Mouse (Mus musculus) left cerebral cortex, postnatal 36 days (tissue): ENCODE results near the gene Nrp1. TPM values are rescaled to one million over a fixed set of nuclear protein-coding genes. Genes with fewer than 3 reads are reported as not detected.

ENCODE experiments used
- DNase-seq, 2 experiments: peaks; one replicate each; pipeline ENCODE4 v3.0.0; 2021 to 2022; ENCODE audit warnings: low spot score in 2 of 2, mixed read lengths in 1 of 2
- intact Hi-C: fragments of 180-260 bp; cut with DNase I; formaldehyde crosslinking; loops from one replicate; pipeline ENCODE4 v1.15.1; 2025
- total RNA-seq, 2 experiments: library from RNA; stranded (reverse); gene quantifications; 2 replicates each; pipeline ENCODE4 v1.2.3; 2021

The Nrp1 gene
- total RNA-seq, 2 experiments from 2014 or later = 25.1 to 25.3 TPM

DNA sequence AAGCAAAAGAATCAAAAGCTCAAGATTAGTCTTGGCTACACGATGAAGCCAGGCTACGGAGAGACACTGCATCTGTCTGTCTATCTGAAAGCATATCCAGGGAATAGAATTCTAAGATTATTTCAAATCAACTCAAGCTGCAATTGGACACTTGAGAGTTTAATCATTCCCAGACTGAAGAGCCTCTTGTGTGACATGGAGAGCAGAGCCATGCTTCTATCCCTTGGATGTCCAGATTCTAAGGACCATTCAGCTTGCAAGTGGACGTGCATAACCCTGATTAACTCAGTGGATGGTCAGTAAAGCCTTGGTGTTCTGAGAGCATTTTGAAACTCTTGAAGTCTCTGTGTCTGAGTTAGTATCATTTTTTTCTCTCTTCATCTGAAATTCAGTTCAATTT is 95.6 kb downstream of the Nrp1 start:
- intact Hi-C loops = no loop called here

DNA sequence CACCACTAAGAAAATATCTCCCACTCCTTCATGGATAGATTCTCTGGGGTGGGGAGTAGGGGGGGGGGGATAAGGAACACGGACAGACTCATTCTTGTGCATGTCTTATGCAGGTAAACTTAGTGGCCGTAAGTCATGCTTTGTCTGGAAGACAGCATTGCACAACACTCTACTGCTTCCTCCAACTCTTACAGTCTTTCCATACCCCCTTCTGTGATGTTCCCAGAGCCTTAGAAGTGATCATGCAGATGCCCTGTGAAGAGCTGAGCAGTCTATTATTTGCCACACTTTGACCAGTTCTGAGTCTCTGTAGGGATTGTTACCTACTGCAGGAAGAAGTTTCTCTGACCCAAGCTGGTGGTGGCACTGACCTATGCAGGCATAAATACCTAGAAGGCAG is 98.9 kb downstream of the Nrp1 start:
- intact Hi-C loops = no loop called here
- DNase-seq = no peak

More for the DNA sequence above, 95.6 kb downstream of the Nrp1 start:
- DNase-seq = no peak

DNA sequence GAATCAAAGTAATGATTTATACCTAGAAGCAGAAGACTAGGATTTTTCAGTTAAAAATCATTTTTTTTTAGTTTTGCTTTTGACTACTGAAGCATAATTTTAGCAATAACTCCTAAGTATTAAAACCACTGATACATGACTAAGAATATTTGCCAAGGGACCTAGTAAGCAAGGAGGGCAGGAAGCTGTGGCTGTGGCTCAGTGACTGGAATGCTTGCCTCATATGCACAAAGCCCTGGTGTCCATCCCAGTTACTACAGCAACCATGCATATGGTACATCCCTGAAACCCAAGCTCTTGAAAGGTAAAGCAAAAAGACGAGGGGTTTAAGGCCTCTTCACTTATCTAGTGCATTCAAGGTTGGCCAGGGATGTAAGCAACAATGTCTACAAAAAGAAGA is 101.3 kb downstream of the Nrp1 start:
- intact Hi-C loops = no loop called here
- DNase-seq = no peak

DNA sequence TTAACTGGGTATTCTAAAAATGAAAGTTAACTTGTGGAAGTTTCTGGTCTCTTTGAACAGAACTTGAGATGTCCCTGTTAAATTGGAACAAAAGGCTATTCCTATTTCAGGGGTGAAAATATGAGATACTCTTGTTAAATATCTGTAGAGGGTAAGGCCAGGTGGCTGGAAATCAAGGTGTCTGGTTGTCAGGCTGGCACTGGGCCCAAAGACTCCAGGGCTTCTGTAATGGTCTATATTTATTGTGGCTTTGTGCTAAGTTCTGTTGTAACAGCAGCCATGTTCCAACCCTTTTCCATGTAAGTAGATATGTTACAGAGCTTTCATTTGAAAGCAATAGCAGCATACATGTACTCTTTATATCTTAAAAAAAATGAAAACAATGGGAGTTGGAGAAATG is 103.3 kb downstream of the Nrp1 start:
- no peak for DNase-seq
- intact Hi-C loops = no loop called here

DNA sequence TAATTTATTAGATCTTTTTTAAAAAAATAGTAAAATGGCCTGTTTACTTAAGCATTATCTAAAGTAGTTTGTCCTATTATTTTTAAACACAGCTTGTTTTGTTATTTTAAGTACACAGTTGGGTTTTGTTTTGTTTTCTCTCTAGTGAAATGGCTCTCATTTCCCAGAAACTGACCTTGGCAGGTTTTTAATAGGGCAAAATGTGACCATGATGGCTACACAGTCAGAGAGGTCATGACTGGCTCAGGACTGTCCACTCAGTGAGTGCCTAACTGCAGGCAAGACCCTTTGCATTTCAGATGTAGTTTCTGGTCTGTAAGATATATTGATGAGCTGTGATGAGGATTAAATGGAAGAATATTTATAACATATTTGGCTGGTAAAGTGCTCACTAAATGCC is 104.8 kb downstream of the Nrp1 start:
- intact Hi-C loops = no loop called here

DNA sequence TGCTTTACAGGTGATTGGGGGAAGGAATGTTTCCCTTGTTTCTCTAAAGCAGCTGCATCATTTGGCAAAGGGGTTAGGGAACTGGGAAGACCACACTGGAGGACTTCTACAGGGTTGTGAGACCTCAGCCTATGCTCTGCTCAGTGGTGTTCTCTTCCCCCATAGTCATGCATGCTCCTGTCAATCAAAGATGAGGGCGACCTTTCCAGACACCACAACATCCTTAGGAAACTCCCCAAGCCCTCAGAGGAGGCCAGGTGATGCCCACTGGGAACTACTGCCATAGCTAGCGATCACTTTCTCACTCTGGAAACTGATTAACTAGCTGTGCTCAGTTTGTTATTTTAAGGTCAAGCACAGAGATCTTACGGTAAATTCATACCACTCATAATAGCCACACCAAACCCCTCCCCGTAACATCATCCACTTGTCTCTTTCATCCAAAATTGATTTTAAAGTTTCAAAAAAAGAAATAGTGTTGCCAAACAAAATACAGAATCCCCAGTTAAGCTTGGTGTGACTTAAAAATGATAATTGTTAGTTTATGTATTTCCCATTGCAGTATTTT is 105.7 kb downstream of the Nrp1 start:
- no peak for DNase-seq
- intact Hi-C loops = no loop called here

More for the DNA sequence above, 104.8 kb downstream of the Nrp1 start:
- no peak for DNase-seq

DNA sequence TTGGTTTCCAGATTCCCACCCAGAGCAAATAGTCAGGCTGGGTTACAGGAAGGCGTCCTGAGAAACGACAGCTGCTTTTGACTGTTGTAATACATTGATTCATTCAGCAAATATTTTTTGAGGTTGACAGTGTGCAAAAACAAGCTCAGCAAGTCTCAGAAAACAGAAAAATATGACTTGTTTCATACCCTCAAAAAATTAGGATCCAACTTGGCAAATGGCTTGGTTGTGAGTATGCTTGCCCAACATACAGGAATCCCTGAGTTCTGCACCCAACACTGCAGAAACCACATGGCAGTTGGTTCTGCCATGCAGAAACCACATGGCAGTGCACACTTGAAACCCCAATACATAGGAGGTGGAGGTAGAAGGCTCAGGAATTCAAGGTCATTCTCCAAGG is 107.1 kb downstream of the Nrp1 start:
- DNase-seq = no peak
- intact Hi-C loops = no loop called here

DNA sequence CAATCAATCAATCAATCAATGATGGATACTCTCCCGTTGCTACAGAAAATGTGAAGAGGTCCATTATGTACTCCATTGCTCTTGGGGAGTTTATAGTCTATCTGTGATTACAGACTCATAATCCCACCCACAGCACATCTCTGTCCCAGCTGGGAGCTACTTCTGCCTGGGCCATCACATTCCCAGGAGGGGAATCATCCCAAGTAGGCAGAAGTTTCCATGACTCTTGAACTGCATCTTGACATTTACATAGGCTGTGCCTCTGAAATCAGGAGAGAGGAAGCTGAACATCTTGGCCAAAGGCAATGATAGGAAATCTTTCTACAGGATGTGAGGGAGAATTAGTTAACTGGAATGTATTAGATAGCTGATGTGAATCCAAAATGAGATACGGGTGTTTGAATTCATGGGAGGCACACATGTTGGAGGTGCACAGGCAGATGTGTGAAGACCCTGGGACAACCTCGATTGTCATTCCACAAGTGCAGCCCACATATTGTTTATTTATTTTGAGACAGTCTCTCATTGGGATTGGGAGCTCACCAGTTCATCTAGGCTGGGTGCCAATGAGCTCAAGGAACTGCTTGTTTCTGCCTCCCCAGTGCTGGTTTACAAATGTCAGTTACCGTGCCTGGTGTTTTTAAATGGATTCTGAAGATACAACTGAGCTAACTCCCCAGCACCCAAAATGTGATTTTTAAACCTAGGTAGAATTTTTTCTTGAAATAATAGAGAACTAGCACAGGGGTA is 108.5 kb downstream of the Nrp1 start:
- intact Hi-C loops = no loop called here

DNA sequence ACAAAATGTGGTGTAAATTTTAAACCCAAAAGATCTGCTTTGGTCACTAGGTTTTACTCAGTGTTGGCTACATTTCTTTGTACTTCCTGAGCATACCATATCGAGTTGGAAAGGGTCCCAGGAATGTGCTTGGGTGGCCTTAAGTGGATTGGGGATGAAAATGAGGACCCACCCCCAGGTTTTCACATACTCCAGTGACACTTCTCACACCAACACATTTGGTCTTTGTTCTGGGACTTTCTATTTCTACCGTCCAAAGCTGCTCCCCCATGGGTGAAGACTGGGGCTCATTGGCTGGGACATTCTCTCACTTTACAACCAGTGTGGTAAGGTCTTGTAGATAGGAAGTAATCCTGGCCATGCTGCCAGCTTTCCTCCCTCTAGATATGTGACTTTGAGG is 111.7 kb downstream of the Nrp1 start:
- intact Hi-C loops = no loop called here
- DNase-seq = no peak

More for the DNA sequence above, 108.5 kb downstream of the Nrp1 start:
- DNase-seq = no peak

DNA sequence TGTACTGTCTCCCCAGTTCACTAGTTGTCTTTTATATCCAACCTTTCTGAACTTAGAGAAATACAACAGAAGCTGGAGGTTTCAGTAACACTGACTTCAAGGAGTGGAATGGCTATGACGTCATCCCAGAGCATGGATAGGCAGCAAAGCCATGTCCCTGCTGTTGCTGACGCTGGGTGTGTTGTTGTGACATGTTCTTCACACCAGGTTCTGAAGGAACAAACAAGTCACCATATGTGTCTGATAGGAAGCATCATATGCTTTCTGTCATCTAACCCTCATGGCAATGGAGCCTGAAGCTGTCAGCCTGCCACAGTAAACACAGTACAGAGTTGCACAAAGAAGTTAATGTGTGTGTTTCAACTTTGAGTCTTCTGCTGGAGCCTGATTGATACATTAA is 112.8 kb downstream of the Nrp1 start:
- intact Hi-C loops = no loop called here
- DNase-seq = no peak

DNA sequence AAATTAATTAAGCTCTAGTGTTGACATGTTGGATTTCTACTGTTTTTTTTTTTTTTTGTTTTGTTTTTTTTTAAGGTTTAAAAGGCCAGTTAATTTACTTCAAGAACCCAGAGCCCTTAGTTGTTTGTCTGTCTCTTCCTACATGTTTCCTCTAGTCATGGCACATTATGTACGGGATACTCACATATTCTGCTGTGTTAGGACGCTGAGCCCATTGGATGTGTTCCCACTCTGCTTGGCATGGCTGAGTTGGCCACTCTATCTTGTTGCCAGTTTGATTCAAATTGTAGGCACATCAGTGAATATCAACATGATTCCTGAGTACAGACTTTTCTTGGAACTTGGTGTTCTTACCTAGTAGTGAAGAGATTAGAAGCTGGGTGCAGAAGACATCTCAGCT is 114.5 kb downstream of the Nrp1 start:
- intact Hi-C loops = no loop called here

DNA sequence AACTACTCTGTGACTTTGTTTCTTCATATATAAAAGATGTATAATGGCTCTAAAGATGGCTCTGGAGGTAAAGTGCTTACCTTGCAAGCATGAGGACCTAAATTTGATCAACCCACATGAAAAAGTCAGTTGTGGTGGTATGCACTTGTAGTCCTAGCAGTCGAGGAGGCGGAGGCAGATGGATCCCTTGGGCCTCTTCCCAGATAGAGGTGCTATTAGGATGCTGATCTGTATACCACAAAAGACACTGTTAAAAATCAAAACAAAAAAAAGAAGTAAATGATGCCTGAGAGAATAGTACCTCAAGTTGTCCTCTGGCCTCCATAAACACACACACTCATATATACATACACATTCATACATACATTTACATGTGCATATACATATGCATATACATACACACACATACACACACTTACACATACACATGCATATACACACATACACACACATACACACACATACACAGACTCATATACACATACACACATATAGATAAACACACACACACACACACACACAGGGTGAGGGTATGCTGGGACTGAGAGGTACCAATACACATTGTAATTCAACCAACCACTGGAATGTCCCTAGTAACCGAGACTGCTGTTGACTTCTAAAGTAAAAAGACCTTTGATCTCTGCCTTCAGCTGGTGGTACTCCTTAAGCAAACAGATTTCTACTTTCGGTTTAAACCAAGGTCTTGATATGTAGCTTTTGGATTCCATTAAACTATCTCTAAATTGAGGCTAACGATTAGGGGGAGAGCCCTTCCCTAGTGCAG is 115.2 kb downstream of the Nrp1 start:
- intact Hi-C loops = no loop called here

More for the DNA sequence above, 114.5 kb downstream of the Nrp1 start:
- no peak for DNase-seq

DNA sequence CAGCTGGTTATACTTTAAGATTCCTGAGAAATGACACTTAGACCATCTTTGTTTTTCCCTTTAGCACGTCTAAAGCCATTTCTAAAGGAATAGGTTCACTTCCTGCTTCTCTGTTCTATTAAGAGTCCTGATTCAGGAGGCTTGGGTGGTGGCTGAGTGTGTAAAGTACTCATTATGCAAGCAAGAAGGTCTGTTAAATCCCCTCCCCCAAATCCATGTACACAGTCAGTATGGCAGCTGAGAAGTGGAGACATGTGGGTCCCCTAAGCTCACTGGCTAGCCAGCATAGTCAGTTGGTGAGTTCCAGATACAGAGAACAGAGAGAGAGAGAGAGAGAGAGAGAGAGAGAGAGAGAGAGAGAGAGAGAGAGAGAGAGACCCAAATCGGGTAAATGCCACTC is 116.2 kb downstream of the Nrp1 start:
- intact Hi-C loops = no loop called here
- DNase-seq = no peak

More for the DNA sequence above, 115.2 kb downstream of the Nrp1 start:
- DNase-seq = no peak

DNA sequence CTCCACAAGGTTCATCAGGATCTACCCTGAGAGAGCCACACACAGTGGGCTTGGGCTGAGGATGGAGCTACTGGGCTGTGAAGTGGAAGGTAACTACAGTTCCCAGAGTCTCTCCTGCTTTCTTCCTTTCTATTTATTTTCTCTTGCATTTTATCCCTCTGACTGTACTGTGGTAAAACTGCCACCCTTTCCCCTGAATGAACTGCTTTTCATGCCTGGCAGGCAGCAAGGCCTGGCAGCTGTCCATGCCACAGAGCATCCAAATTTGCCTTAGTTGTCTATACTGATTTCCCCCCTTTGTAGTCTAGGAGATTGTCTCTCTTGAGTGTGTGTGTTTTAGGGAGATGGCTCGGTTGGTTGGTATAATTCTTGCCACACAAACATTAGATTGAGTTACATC is 117.8 kb downstream of the Nrp1 start:
- intact Hi-C loops = no loop called here
- no peak for DNase-seq

DNA sequence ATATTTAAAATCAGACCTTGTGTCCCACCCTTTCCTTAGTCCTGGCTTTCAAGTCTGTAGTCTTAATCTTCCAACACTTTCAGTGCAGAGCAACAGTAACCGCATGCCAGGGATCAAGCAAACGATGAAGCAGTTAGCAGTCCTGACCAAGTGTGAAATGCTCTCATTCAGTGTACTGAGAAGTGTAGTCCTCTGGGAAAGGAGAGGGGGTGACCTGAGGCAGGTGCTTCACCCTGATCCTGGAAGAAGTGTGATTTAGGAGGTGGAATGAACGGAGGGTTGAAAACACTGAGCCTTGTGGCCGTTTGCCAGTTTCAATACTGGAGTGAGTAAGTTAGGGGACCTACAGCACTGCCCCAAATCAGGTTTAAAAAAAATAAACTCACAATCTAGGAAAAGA is 119.6 kb downstream of the Nrp1 start:
- intact Hi-C loops = no loop called here
- DNase-seq = no peak

DNA sequence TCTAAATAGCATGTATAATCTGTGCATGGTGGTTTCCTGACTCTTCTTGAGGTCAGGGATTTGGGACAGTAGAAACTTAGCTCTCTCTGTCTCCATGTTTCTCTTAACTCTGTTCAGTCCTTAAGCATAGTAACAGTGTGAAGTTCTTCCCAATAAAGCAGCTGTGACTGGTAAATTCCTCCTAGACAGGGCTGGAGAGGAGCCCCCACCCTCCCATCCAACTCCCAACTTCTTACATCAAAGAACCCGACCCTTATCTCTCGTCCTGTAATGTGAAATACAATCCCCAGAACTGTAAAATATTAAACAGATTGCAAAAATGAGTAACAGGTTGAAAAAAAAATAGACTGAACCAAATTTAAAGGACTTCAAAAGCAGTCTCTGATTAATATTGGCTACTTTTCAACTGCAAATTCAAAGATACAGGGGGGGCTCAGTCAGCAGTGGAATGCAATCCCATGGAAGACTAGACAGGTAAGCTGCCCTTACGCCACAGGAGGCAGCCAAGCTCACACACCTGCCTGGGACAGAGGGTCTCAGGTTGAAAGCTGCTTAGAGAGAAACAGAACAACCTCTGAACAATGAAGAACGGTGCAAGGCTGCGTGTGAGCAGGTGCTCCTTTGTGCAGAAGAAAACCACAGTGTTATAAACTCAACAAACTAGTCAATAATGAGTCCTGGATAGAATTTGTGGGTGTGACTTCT is 121.1 kb downstream of the Nrp1 start:
- intact Hi-C loops = no loop called here
- no peak for DNase-seq

DNA sequence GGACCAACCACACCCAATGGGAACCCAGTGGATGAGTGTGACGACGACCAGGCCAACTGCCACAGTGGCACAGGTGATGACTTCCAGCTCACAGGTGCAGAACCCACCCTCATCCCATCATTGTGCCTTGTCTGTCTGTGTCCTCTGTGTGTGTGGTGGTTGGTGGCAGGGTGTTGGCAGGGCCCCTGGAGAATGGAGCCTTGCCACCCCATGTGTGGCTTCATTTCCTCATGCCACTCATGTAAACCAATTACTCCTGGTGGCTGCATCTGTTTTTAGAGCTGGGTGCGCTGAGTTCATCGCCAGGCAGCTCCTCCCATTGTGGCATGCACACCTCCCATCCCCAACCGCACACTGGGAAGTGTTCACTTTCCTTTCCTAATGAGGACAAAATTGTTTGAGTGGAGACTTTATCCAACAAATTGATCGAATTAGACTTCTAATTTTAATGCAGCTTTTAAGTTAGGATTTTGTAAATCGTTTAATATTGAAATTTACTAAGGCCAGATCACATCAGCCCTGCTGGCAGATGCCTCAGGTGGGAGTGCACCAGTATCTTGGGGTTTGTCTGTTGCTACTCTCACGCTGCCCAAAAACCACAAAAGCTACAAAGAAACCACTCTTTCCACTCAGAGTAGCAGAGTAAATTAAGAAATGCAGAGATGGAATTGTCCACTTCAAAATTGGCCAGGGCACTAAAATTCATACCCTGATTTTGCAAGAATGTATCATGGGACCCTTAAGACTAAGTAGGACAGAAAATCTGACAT is 122.7 kb downstream of the Nrp1 start:
- no peak for DNase-seq
- intact Hi-C loops = no loop called here

DNA sequence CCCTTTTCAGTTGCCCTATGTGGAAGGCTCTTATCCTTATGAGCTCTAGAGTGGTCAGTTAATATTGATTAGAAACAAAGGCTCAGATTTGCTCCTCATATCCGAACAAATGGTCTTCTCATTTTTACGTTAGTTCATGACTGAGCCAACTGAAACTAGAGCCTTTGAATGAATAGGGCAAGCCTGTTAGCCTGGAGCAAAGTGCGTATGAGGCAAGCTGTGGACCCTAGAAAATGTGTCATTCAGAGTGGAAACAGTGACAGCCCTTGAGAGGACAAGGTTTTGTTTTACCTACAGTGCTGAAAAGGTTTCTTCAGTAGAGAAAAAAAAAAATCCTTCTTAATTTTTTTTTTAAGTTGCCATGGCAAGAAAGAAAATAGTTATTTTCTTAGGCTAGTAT is 124.9 kb downstream of the Nrp1 start:
- intact Hi-C loops = no loop called here
- no peak for DNase-seq

DNA sequence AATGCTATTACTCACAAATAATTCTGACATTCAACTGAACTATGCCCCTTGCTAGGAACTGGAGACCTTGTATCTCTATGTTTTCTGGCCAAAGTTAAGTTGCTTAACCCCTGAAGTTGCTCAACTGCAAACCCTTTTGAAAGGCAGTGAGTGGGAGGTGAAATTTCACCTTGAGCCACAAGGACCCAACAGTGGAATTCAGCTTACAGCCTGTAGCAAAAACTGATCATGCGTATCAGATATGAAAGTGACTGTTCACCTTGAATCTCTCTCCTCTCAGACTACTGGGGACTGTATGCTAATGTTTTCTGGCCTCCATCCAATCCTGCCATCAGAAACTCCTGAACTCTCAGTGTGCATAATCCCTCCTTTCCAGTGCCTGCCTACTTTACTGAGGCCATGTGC is 126.3 kb downstream of the Nrp1 start:
- no peak for DNase-seq
- intact Hi-C loops = no loop called here

DNA sequence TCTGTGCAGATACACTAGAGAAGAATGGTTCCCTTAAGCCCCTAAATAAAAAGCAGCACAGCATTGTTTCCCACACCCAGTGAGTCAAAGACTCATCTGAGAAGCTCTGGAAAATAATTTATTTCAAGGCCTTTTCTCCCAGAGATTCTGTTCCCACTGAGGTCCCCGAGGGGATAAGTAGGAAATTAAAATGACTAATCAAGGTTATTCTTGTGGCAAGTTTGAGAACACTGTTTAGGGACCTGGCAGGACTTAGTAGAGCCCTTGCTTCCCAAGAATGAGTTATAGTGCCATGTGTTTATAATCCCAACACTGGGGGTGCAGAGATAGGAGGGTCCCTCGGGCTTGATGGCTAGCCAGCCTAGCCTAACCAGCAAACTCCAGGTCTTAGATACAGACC is 127.6 kb downstream of the Nrp1 start:
- intact Hi-C loops = no loop called here
- no peak for DNase-seq
